Mouse (Mus musculus) 3T3-L1 (cell line): ENCODE measurements around the gene Dolpp1.

ENCODE experiments used
- DNase-seq: peaks from one replicate; pipeline ENCODE4 v3.0.0-alpha.2; 2015; ENCODE audit warnings: low read depth, low spot score

Dolpp1 gene

DNA sequence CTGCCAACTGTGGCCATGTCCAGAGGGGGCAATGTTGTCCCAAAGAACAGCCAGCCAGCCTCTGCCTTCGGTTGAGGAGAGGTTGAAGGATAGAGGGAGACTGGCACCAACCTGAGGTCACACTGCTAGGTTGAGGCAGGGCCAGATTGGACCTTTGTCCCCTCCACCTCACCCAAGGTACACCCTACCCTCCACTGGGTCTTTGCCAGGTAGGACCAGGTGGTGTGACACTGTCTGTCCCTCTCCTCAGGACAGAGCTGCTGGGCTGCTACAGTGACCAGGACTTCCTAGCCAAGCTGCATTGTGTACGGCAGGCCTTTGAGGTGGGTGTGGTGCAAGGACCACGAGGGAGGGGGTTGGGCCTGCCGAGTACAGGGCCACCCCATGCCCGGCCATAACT, 14.3 kb upstream of the Dolpp1 start:
- DNase-seq, result no peak

DNA sequence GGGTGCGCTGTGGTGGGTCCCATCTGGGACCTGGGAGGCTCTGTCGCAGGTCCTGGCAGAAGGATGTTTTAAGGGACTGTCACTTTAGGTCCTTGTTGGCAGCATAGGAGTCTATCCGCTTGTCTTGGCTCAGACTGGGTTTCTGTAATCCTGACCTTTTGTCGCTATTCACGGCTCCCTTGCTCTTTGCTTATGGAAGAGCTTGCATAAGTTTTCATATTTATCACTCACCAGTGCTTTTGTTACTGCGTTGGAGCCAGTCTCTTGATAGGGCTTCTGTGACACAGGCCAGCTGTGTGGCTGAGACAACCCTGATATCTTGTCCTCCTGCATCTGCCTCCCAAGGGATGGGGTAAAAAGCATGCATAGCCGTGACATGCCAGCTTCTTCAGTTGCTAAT, 12.7 kb upstream of the Dolpp1 start:
- DNase-seq, result no peak

DNA sequence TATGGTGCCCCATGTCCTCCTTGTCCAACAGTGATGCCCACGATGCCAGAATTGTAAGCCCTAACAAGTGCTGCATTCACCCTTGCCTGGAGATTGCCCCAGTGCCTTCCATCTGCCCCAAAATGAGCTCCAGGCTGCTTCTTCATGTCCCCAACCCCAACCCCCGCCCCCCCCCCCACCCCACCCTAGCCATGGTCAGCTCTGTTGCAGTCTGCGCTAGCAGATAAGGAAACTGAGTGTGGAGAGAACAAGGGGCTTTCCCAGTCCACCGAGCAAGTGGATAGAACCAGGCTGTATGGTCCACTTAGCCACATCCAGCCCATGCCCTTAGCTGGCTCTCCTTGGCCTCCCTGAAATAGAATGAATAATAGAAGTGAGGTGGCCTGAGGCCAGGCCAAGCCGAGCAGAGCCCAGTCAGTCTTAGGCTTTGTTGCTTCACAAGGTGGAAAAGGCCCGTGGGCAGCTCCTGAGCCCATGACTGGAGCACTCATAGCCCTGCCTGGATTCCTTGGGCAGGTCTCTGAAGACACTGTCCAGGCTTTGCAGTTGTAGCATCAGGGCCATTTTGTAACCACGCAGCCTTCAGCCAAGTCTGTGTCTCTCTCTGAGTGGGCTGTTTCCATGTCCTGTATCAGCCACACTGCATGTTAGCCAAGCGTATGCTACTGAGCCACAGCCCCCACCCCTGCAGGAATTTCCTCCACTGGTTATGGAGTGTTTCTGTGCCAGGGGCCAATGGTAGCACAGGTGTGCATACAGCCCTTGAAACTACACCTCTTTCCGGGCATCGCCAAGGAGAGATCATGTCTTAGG, 11.3 kb upstream of the Dolpp1 start:
- DNase-seq, result no peak

DNA sequence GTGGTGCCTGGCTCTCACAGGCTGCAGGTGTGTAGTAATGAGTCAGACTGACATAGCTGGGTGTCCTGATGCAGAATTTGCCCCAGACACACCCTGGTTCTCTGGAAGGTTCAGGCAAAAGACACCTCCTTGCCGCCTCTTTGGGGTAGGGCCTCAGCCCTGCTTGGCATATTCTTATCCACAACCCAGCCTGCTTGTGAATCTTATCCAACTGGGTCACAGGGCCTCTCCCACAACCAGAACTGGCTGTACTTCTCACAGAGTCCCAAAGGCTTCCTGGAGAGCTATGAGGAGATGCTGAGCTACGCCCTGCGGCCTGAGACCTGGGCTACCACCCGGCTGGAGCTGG, 10.7 kb upstream of the Dolpp1 start:
- no peak for DNase-seq

DNA sequence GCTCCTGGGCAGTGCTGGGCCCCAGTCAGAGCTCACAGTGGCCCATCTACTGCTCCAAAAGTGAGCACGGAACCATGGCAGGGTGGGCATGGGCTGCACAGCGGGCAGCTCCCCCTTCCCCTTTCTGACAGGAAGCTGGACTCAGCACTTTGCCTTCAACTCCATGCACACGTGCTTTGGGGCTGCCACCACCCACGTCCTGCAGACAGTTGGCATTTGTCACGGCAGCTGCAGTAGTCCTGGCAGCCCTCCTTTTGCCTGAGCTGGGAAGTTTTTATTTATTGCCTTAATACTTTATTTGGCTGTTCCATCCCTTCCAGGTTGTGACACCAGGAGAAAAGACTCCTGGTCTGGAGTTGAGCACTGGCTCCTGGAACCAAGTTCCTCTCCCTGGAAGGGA, 7.2 kb upstream of the Dolpp1 start:
- no peak for DNase-seq

DNA sequence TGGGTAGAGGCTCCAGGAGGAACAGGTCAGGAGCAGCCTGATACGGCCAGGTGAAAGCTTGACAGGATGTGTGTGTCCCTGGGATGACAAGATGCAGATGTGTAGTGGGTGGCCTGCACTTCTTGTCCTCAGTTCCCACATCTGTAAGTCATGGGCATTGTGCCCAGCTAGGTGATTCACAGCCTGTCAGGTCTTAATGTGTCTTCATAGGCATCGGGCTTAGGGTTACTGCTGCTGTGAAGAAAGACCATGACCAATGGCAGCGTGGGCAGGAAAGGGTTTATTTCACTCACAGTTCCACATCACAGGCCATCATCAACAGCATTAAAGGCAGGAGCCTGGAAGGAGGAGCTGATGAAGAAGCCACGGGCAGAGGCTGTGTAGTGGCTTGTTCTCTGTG, 6.5 kb upstream of the Dolpp1 start:
- DNase-seq, result peak; percentile 57

DNA sequence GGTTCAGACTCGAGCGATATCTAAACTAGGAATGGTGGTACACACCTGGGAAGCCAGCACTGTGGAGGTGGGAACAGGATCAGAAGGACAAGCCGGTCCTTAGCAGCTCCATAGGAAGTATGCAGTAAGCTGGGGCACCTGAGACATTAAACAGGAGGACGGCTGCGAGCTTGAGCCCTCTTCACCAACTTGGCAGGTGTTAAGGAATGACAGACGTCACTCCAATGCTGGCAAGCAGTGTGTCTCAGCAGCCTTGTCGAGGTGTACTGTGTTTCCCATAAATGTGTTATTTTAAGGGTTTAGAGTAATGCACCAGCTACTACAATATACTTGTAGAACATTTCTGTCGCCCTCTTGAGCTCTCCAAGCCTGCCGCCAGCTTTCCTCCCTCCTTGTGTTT, 5.1 kb upstream of the Dolpp1 start:
- DNase-seq, result no peak

DNA sequence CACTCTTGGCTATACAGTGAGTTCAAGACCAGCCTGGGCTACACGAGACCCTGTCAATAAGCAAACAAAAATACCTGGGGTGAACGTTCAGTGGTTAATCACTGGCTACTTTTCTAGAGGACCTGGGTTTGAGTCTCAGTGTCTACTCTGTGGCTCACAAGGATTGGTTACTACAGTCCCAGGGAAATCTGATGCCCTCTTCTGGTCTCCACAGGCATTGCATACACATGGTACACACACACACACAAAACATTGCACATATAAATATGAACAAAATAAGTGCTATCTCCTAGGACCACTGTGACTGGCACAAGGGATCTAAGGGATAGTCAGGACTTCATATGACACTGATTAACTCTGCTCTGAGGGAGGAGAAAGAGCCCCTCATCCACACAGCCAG, 3.1 kb upstream of the Dolpp1 start:
- DNase-seq, result no peak

DNA sequence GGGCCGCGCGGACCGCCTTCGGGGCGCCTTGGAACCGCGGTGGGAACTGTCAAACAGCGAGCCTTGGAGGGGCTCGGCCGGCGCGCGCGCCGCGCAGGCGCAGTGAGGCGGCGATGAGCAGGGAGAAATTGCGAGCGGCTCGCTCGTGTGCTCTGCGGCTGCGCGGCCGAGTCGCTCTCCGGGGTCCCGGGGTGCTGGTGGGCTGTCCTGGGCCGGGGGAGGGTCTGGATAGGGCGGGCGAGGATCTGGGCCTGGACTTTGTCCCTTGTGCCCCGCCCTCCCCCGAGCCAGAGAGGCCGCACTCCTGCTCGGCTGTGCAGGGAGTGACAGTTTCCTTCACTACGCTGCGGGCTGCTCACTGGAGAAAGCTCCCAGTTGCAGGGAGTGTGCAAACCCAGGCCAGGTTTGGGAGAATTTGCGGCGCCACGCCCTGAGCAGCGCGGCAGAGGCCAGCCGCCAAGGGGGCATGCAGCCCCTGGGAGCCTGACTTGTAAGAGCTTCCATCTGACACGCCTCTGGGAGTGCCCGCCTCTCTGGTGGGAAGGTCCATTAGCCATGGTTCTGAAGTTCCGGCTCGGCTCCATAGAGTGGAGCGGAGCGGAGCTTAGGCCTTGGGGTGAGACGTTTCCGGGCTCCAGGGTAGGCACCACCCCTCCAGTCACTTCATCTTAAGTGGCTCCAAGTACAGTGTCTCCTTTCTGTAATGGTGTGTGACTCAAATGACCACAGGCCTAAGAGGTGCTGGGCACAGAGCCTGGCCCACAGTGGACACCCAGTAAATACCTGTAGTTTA, 719 bp downstream of the Dolpp1 start:
- DNase-seq, result peak; percentile 87

DNA sequence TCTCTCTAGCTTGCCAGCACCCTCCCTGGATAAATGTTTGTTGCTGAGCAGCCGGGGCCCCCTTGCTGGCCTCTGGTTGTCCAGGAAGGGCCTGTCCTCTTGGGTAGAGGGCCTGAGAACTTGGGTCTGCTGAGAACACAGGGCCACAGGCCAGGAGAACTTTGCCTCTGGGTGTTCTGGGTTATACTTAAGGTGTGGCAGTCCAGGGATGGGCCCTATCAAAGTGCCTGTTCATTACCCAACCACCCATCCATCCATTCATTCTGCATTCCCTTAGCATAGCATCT, 1.3 kb downstream of the Dolpp1 start:
- no peak for DNase-seq

DNA sequence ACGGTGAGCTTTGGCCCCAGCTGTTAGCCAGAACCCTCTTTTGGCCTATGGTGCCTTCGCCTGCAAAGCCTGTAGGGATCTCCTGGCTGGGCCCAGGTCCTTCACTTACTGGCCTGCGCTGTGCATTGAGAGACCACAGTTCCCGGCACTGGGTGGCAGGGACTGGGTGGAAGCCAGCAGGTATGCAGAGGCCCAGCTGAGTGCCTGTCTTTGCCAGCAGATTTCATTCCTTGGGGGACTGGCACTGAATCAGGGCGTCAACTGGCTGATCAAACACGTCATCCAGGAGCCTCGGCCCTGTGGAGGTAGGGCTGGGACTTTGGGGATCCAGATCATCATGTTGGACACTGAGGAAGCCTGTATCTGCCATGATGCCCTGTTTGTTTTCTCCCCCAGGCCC, 3.7 kb downstream of the Dolpp1 start:
- no peak for DNase-seq

DNA sequence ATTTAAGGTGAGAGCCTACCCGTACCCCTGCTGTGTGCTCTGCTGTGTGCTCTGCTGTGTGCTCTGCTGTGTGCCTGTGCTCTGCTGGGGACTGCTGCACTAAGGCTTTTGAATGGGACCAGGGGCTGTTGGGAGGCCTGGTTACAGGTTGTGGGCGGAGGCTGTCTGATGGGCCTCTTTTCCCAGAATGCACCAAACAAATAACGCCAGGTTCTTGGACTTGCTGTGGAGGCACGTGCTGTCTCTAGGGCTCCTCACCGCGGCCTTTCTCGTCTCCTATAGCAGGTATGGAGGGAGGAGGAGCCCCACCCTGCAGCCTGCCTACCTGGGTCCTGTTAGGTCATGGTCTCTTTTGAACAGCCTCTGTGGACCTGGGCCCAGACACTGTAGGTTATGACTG, 4.2 kb downstream of the Dolpp1 start:
- DNase-seq, result no peak

DNA sequence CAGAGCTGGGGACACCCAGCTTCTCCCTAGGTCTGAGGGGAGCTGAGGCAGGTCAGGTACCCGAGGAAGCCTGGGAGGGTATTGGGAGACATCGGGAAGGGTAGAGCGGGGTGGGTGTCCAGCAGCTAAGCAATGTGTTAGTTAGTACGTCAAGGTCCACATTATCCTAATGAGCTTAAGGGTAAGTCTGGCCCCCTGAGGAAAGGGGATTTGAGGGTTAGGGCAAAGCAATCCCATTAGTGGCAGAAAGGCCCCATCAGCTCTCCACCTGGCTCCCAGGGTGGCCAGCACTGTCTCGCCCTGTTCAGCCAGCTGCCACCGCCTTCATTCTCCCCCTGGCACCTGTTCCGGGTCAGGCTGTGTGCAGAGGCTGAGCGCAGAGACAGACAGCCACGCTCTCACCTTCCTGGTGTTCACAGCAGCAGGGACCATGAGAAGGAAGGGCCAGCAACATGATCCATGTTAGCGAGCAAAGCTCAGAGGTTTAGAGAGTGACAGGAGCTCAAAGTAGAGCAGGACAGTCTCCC, 6.0 kb downstream of the Dolpp1 start:
- DNase-seq, result no peak

DNA sequence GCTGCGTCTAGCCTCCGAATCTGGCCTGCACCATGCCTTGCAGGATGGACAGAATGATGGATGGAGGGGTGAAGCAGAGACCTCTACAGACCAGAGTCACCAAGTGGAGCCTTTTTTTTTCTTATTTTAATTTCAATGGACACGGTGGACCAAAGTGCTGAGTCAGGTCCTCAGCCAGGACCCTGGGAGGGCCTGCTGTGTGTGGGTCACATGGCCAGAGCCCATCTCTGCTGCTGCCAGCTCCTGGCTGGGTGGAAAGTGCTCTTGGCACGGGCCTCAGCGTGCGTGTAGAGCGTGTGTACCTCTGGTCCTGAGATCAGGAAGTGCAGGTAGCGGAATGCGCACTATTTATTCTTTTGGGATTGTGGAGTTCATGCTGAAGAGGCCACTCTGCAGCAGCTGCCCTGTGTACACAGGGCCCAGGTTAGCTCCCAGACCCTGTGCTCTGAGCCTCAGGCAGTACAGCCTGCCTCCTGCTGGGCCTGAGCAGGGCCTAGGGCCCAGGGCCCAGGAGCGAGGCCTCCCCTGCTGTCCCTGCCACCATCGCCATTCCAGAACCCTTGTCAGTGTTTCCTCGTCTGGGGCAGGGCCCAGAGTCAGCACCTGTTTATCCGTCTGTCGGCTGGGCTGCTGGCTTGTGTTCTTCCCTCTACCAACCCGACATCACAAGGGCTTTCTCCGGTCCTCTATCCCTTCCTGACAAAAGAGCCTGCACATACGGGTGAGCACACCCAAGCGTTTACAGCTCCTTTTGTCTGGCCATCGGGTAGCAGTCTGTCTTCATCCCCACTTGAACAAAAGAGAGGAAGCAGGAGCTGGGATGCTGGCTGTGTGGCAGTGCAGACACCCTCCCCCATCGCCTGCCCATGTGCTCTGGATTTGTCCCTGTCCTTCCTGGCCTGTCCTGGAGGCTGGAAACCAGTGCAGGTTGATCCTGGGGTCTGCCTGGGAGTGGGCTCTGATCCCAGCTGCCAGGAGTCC, 7.4 kb downstream of the Dolpp1 start:
- no peak for DNase-seq

DNA sequence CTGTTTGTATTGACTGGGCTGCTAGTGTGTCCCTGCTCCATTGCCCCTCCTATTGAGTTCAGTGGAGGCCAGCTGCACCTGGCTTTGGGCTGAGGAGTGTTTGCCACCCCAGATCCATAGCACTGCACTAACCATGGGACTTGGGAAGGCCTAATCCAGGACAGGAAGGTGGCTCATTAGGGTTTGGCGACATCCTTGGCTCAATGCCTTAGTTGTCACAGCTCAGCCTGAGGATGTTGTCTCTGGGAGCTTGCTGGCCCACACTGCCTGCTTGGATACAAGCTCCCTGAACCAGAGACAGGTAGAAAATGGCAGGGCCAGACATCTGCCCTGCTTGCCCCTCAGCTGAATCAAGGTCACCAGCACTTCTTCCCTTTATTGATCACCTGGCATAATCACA, 9.5 kb downstream of the Dolpp1 start:
- no peak for DNase-seq

DNA sequence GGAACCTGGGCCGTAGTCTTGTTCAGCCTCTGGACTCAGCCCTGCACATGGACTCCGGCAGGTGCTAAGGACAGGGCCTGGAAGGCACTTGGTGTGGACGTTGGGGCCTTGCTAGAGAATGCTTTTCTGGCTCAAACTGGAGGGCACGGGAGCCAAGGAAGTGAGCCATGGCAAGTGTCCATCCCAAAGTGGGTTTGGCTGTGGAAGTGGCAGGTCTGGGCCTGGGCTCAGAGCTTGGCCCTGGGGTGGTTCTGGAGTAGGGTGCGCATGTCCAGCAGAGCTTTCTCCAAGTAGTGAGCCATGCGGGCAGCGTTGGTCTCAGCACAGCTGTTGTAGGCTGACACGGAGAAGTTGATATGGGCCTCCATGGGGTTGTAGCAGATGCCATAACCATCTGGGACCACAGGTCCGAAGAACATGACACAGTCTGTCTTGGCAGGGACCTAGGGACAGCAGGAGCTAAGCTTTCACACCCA, 10.3 kb downstream of the Dolpp1 start:
- DNase-seq, result no peak

DNA sequence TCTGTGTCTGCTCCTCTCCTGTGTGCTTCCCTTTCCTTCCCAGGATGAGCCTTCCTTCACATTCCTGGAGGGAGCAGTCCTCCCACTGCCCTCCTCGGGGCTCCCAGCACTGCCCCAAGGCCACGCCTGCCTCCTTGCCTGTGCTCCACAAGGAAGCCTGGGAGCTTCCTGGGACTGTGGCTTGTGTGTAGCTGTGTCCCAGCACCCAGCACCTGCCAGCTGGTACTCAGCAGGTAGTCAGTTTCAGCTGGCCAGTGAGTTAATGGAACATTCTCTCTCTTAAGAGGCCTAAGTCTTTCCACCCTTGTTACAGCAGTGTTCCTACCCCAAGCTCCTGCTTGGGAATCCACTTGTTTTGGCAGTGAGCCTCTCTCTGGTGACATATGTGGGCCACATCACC, 10.8 kb downstream of the Dolpp1 start:
- no peak for DNase-seq

DNA sequence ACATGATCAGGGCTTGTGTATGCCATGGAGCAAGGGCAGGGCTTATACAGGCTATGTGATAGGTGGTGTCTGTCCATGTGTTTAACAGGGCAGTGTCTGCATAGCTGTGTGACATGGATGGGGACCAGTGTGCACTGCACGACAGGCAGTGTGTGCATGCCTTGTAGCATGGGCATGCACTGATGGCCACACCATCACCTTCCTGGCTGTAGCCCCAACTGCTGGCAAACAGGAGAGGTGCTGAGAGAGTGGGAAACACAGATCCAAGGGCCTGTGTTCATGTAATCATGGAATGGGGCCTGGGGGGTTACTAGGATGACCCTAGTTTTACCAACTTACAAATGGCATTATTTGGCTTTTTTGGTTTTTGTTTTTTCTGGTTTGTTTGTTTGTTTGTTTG, 11.8 kb downstream of the Dolpp1 start:
- DNase-seq, result no peak

DNA sequence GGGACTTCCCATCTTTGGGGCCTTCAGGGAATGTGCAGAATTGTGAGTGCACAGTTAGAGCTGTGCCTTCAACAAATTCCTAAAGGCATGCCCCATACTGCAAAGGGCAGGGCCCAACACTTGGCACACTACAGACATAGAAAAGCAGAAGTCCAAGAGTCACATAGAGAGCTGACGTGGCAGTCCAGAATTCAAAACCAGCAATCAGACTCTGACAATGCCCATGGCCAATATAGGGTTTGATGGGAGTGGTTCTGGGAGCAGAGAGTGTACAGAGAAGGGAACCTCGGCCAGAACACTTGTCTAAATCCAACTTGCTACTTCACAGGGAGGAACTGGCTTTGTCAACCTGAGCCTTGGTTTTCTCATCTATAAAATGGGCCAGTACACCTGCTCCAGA, 15.2 kb downstream of the Dolpp1 start:
- no peak for DNase-seq

DNA sequence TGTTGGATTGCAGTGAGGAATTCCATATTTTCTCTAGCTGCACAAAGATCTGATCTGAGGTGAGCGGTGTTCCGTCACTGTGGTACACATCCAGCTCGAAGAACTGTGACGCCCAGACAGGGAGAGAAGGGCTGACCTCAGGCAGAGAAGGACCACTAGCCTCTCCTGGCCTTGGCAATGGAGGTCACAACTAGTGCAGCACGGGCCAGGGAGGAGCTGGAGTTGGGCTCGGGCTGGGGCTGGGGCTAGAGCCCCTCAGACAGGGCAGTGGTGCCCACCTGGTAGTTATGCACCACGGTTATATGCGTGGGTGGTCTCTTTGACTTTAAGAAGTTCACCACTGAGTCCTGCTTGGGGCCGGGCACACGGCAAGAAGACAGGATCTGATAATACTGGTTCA, 15.7 kb downstream of the Dolpp1 start:
- DNase-seq, result no peak

DNA sequence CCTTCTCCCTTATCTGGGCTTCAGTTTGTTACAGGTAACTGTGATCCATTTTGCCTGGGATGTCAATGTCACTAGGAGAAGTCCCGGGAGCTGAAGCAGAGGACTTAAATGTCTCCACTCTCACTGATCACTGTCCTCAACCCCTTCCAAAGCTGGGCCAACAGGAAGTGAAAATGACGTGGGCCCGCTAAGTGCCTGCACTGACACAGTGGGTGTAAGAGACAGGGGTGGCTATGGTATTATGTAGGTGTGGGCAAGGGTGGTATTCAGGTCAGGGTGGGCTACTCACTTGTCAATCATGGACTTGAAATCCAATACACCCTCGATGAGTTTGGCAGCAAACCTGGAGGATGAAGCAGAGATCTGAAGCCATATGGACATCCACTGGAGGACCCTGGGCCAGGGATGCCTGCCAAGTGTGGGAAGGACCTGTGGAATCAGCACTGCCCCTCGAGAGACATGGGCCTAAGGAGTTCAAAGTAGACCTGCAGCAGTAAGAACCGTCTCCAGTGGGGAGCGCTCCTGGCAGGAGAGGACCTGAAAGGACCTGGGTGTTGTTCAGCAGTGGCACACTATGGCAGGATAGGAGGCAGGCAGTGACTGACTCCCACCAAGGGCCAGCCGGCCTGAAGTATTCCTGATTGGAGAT, 16.5 kb downstream of the Dolpp1 start:
- DNase-seq, result no peak
